Mouse (Mus musculus) forebrain, embryonic 11.5 days (tissue): ENCODE results near the gene Mcub. TPM values are rescaled to one million over a fixed set of nuclear protein-coding genes. Genes with fewer than 3 reads are reported as not detected.

Experiments
- ATAC-seq: fragments of 200-750 bp; cut with Nextera tagmentation; replicated peaks from 2 replicates; pipeline ENCODE4 v1.8.0; 2017; ENCODE audit warnings: moderate TSS enrichment; ENCODE audit not compliant: low FRiP score
- DNase-seq: peaks from one replicate; pipeline ENCODE4 v3.0.0-alpha.2; 2017; ENCODE audit warnings: low spot score
- H3K27ac ChIP-seq: fragments of 300-500 bp; sonication (generic); 2 replicates; pipeline ENCODE4 v1.5.1; 2014; ENCODE audit warnings: low read depth, low read length
- H3K27me3 ChIP-seq: fragments of 300-500 bp; sonication (generic); 2 replicates; pipeline ENCODE4 v1.6.1; 2014; ENCODE audit warnings: mild to moderate bottlenecking, low read length, mixed read lengths; ENCODE audit not compliant: control insufficient read depth, insufficient read depth
- H3K36me3 ChIP-seq: fragments of 300-500 bp; sonication (generic); 2 replicates; pipeline ENCODE4 v1.6.1; 2014; ENCODE audit warnings: mild to moderate bottlenecking, low read length, moderate library complexity, mixed read lengths; ENCODE audit not compliant: control insufficient read depth, insufficient read depth
- H3K4me1 ChIP-seq: fragments of 300-500 bp; sonication (generic); replicated peaks from 2 replicates; pipeline ENCODE4 v1.6.1; 2014; ENCODE audit warnings: low read length, mixed read lengths; ENCODE audit not compliant: control insufficient read depth, insufficient read depth
- H3K4me2 ChIP-seq: fragments of 300-500 bp; sonication (generic); 2 replicates; pipeline ENCODE4 v1.6.1; 2014; ENCODE audit warnings: low read depth, mild to moderate bottlenecking, low read length, moderate library complexity, mixed read lengths; ENCODE audit not compliant: severe bottlenecking
- H3K4me3 ChIP-seq: fragments of 300-500 bp; sonication (generic); 2 replicates; pipeline ENCODE4 v1.5.1; 2014; ENCODE audit warnings: low read depth, low read length
- H3K9ac ChIP-seq: fragments of 300-500 bp; sonication (generic); 2 replicates; pipeline ENCODE4 v1.6.1; 2014; ENCODE audit warnings: low read length
- H3K9me3 ChIP-seq: fragments of 300-500 bp; sonication (generic); 2 replicates; pipeline ENCODE4 v1.6.1; 2016; ENCODE audit warnings: low read length, mixed read lengths; ENCODE audit not compliant: control insufficient read depth
- WGBS: fragments of 180-500 bp; shearing (Covaris S2); extraction: QIAGEN DNeasy Blood & Tissue Kit; methylation state at CpG from one replicate; pipeline ENCODE4 v1.1.7; 2014; 5-methylcytosine and 5-hydroxymethylcytosine counted together
- polyA plus RNA-seq: library from polyadenylated mRNA; unstranded; fragments of >200 nt; fragmentation: Nextera tagmentation; extraction: Ambion mirVana; gene quantifications from 2 replicates; pipeline ENCODE4 v1.2.1, GENCODE M21; 2014

The Mcub gene
- polyA plus RNA-seq, 1 experiment from 2014 or later = 3.2 TPM

- no peaks in the 10 kb centered on the region for H3K36me3 ChIP-seq
- 0% methylated on average over 34 of the region's 34 CpGs for WGBS
- peak; percentile 94 for DNase-seq
- peaks cover 11% of the 10 kb centered on the region for H3K4me1 ChIP-seq
- ATAC-seq = peak; percentile 95
- H3K27ac ChIP-seq = no peak within 1 kb of the TSS; the same call in 1 of the 2 replicates
- H3K9me3 ChIP-seq = no peaks in the 10 kb centered on the region
- H3K27me3 ChIP-seq = no peaks in the 10 kb centered on the region
- peak within 1 kb of the TSS; percentile 63 for H3K4me2 ChIP-seq
- H3K4me3 ChIP-seq = peak within 1 kb of the TSS; percentile 63
- peak within 1 kb of the TSS; percentile 63 for H3K9ac ChIP-seq
These were observed 68.7 kb downstream of the Mcub start, which contains the start of gene Casp6 for GRCm38 (mm10) chr3:129901271-129901809. TSS of gene Casp6 (plus strand) at chr3:129901425.

GRCm38 (mm10) chr3:129898886-129899285, 71.1 kb downstream of the Mcub start:
- H3K9me3 ChIP-seq = no peaks in the 10 kb centered on the region
- no peak overlapping the region for H3K27ac ChIP-seq
- H3K9ac ChIP-seq = no peak overlapping the region
- H3K36me3 ChIP-seq = no peaks in the 10 kb centered on the region
- ATAC-seq (no peak), DNase-seq (no peak)
- H3K27me3 ChIP-seq = no peaks in the 10 kb centered on the region
- 62% methylated on average over 4 of the region's 4 CpGs for WGBS
- H3K4me2 ChIP-seq = no peak overlapping the region
- no peak overlapping the region for H3K4me3 ChIP-seq
- peaks cover 11% of the 10 kb centered on the region for H3K4me1 ChIP-seq

- no peak overlapping the region for H3K9ac ChIP-seq
- peaks cover 3% of the 10 kb centered on the region for H3K4me1 ChIP-seq
- no peak overlapping the region for H3K27ac ChIP-seq
- no peaks in the 10 kb centered on the region for H3K36me3 ChIP-seq
- ATAC-seq (no peak), DNase-seq (no peak)
- WGBS = 90% methylated on average over 6 of the region's 6 CpGs
- no peaks in the 10 kb centered on the region for H3K27me3 ChIP-seq
- no peak overlapping the region for H3K4me2 ChIP-seq
- no peaks in the 10 kb centered on the region for H3K9me3 ChIP-seq
- H3K4me3 ChIP-seq = no peak overlapping the region
These were observed 73.4 kb downstream of the Mcub start for GRCm38 (mm10) chr3:129896591-129896990.

- H3K4me1 ChIP-seq = no peaks in the 10 kb centered on the region
- H3K9ac ChIP-seq = no peak overlapping the region
- H3K36me3 ChIP-seq = no peaks in the 10 kb centered on the region
- no peak for DNase-seq
- H3K27ac ChIP-seq = no peak overlapping the region
- no peaks in the 10 kb centered on the region for H3K27me3 ChIP-seq
- H3K4me3 ChIP-seq = no peak overlapping the region
- ATAC-seq = no peak
- H3K9me3 ChIP-seq = no peaks in the 10 kb centered on the region
- 94% methylated on average over 3 of the region's 3 CpGs for WGBS
- H3K4me2 ChIP-seq = no peak overlapping the region
These were observed 76.9 kb downstream of the Mcub start for GRCm38 (mm10) chr3:129893143-129893542.

GRCm38 (mm10) chr3:129892003-129892402, 78.0 kb downstream of the Mcub start:
- 78% methylated on average over 5 of the region's 5 CpGs for WGBS
- Histone ChIP-seq H3K9ac (no peak overlapping the region), H3K4me1 (no peaks in the 10 kb centered on the region)

GRCm38 (mm10) chr3:129887779-129888517, 82.1 kb downstream of the Mcub start:
- 88% methylated on average over 13 of the region's 13 CpGs for WGBS
- ATAC-seq = no peak

More at GRCm38 (mm10) chr3:129892003-129892402, 78.0 kb downstream of the Mcub start:
- no peak overlapping the region for H3K4me3 ChIP-seq
- no peak for DNase-seq
- H3K9me3 ChIP-seq = no peaks in the 10 kb centered on the region
- no peak overlapping the region for H3K4me2 ChIP-seq
- no peak for ATAC-seq
- H3K27me3 ChIP-seq = no peaks in the 10 kb centered on the region
- no peak overlapping the region for H3K27ac ChIP-seq
- no peaks in the 10 kb centered on the region for H3K36me3 ChIP-seq

GRCm38 (mm10) chr3:129886430-129886829, 83.6 kb downstream of the Mcub start:
- WGBS = 84% methylated on average over 5 of the region's 5 CpGs
- H3K9me3 ChIP-seq = no peaks in the 10 kb centered on the region

More at GRCm38 (mm10) chr3:129887779-129888517, 82.1 kb downstream of the Mcub start:
- Histone ChIP-seq H3K9ac (no peak overlapping the region), H3K27ac (no peak overlapping the region), H3K9me3 (no peaks in the 10 kb centered on the region), H3K36me3 (no peaks in the 10 kb centered on the region), H3K4me3 (no peak overlapping the region), H3K4me1 (no peaks in the 10 kb centered on the region), H3K27me3 (no peaks in the 10 kb centered on the region), H3K4me2 (no peak overlapping the region)
- no peak for DNase-seq

GRCm38 (mm10) chr3:129885577-129885976, 84.4 kb downstream of the Mcub start:
- DNase-seq = no peak
- Histone ChIP-seq H3K27ac (no peak overlapping the region), H3K27me3 (no peaks in the 10 kb centered on the region), H3K4me2 (no peak overlapping the region), H3K9me3 (no peaks in the 10 kb centered on the region), H3K36me3 (no peaks in the 10 kb centered on the region), H3K9ac (no peak overlapping the region), H3K4me3 (no peak overlapping the region), H3K4me1 (no peaks in the 10 kb centered on the region)
- WGBS = 95% methylated on average over 9 of the region's 9 CpGs
- ATAC-seq = no peak

More at GRCm38 (mm10) chr3:129886430-129886829, 83.6 kb downstream of the Mcub start:
- no peak overlapping the region; the same call in 1 of the 2 replicates for H3K9ac ChIP-seq
- H3K36me3 ChIP-seq = no peaks in the 10 kb centered on the region
- no peak overlapping the region for H3K4me3 ChIP-seq
- no peak for DNase-seq
- ATAC-seq = no peak
- H3K4me2 ChIP-seq = no peak overlapping the region
- H3K27me3 ChIP-seq = no peaks in the 10 kb centered on the region
- H3K4me1 ChIP-seq = no peaks in the 10 kb centered on the region
- H3K27ac ChIP-seq = no peak overlapping the region
